Mouse (Mus musculus): Measurements from ENCODE around the gene Cmtm8. TPM values are rescaled to one million over a fixed set of nuclear protein-coding genes. Genes with fewer than 3 reads are reported as not detected.
A peak's percentile ranks its signal among the peaks of the same experiment; 100 is the strongest.

The Cmtm8 gene
- polyA plus RNA-seq, 1 experiment = 30.5 TPM

GRCm38 (mm10) chr9:114881977-114882376 is 38.0 kb upstream of the Cmtm8 start:
- no peak overlapping the region for H3K27ac ChIP-seq (ENCODE audit: insufficient read depth, low read depth, low read length)
- TF ChIP-seq CTCF (conservative IDR thresholded peaks at IDR 0.05; ENCODE audit: insufficient read depth, insufficient read length, low read depth, low read length) (no peak), POLR2A (IDR thresholded peaks at IDR 0.05; ENCODE audit: low read depth, low read length) (no peak)
- 52% methylated on average over 2 of the region's 2 CpGs for WGBS
- no peak overlapping the region for H3K4me3 ChIP-seq (ENCODE audit: insufficient read depth, low read depth, low read length)
- H3K27me3 ChIP-seq (replicated peaks; ENCODE audit: control insufficient read depth, insufficient read depth, low read length) = no peaks in the 10 kb centered on the region; the same call in 1 of the 2 replicates
- DNase-seq = peak; percentile 64
- no peaks in the 10 kb centered on the region for H3K4me1 ChIP-seq (ENCODE audit: control insufficient read depth, insufficient read depth, low read length)
- no peaks in the 10 kb centered on the region for H3K36me3 ChIP-seq (ENCODE audit: control insufficient read depth, insufficient read depth, low read length)

- TF ChIP-seq POLR2A (IDR thresholded peaks at IDR 0.05; ENCODE audit: low read depth, low read length) (no peak), CTCF (conservative IDR thresholded peaks at IDR 0.05; ENCODE audit: insufficient read depth, insufficient read length, low read depth, low read length) (peak; percentile 35; the same call in 1 of the 2 replicates)
- Histone ChIP-seq H3K27ac (ENCODE audit: insufficient read depth, low read depth, low read length) (no peak overlapping the region), H3K4me3 (ENCODE audit: insufficient read depth, low read depth, low read length) (no peak overlapping the region), H3K27me3 (replicated peaks; ENCODE audit: control insufficient read depth, insufficient read depth, low read length) (no peaks in the 10 kb centered on the region), H3K36me3 (ENCODE audit: control insufficient read depth, insufficient read depth, low read length) (no peaks in the 10 kb centered on the region), H3K4me1 (ENCODE audit: control insufficient read depth, insufficient read depth, low read length) (no peaks in the 10 kb centered on the region)
- DNase-seq = peak; percentile 35
- WGBS = 27% methylated on average over 11 of the region's 11 CpGs
Measured at GRCm38 (mm10) chr9:114855327-114855726, 11.4 kb upstream of the Cmtm8 start.

- H3K27ac ChIP-seq (ENCODE audit: insufficient read depth, low read depth, low read length) = no peak overlapping the region
- DNase-seq = no peak
- WGBS = 74% methylated on average over 9 of the region's 9 CpGs
- TF ChIP-seq POLR2A (IDR thresholded peaks at IDR 0.05; ENCODE audit: low read depth, low read length) = no peak
- no peak for TF ChIP-seq CTCF (conservative IDR thresholded peaks at IDR 0.05; ENCODE audit: insufficient read depth, insufficient read length, low read depth, low read length)
- H3K36me3 ChIP-seq (ENCODE audit: control insufficient read depth, insufficient read depth, low read length) = no peaks in the 10 kb centered on the region
- H3K4me3 ChIP-seq (ENCODE audit: insufficient read depth, low read depth, low read length) = no peak overlapping the region
- H3K27me3 ChIP-seq (replicated peaks; ENCODE audit: control insufficient read depth, insufficient read depth, low read length) = no peaks in the 10 kb centered on the region
- H3K4me1 ChIP-seq (ENCODE audit: control insufficient read depth, insufficient read depth, low read length) = no peaks in the 10 kb centered on the region
Measured at GRCm38 (mm10) chr9:114854686-114855085, 10.7 kb upstream of the Cmtm8 start.

GRCm38 (mm10) chr9:114853336-114853735 is 9.4 kb upstream of the Cmtm8 start:
- WGBS = 75% methylated on average over 15 of the region's 15 CpGs
- DNase-seq = no peak
- no peaks in the 10 kb centered on the region for H3K4me1 ChIP-seq (ENCODE audit: control insufficient read depth, insufficient read depth, low read length)

GRCm38 (mm10) chr9:114851419-114852190 is 7.6 kb upstream of the Cmtm8 start:
- DNase-seq = peak; percentile 52
- Histone ChIP-seq H3K4me1 (ENCODE audit: control insufficient read depth, insufficient read depth, low read length) (no peaks in the 10 kb centered on the region), H3K27me3 (replicated peaks; ENCODE audit: control insufficient read depth, insufficient read depth, low read length) (no peaks in the 10 kb centered on the region), H3K27ac (ENCODE audit: insufficient read depth, low read depth, low read length) (no peak overlapping the region), H3K36me3 (ENCODE audit: control insufficient read depth, insufficient read depth, low read length) (no peaks in the 10 kb centered on the region), H3K4me3 (ENCODE audit: insufficient read depth, low read depth, low read length) (no peak overlapping the region)
- no peak for TF ChIP-seq CTCF (conservative IDR thresholded peaks at IDR 0.05; ENCODE audit: insufficient read depth, insufficient read length, low read depth, low read length)
- TF ChIP-seq POLR2A (IDR thresholded peaks at IDR 0.05; ENCODE audit: low read depth, low read length) = no peak
- 65% methylated on average over 8 of the region's 8 CpGs for WGBS

More at GRCm38 (mm10) chr9:114853336-114853735, 9.4 kb upstream of the Cmtm8 start:
- TF ChIP-seq CTCF (conservative IDR thresholded peaks at IDR 0.05; ENCODE audit: insufficient read depth, insufficient read length, low read depth, low read length) (no peak), POLR2A (IDR thresholded peaks at IDR 0.05; ENCODE audit: low read depth, low read length) (no peak)
- H3K4me3 ChIP-seq (ENCODE audit: insufficient read depth, low read depth, low read length) = no peak overlapping the region
- H3K36me3 ChIP-seq (ENCODE audit: control insufficient read depth, insufficient read depth, low read length) = no peaks in the 10 kb centered on the region
- no peak overlapping the region for H3K27ac ChIP-seq (ENCODE audit: insufficient read depth, low read depth, low read length)
- H3K27me3 ChIP-seq (replicated peaks; ENCODE audit: control insufficient read depth, insufficient read depth, low read length) = no peaks in the 10 kb centered on the region

GRCm38 (mm10) chr9:114843634-114844016 is 331 bp downstream of the Cmtm8 start:
- Histone ChIP-seq H3K4me1 (ENCODE audit: control insufficient read depth, insufficient read depth, low read length) (no peaks in the 10 kb centered on the region), H3K27me3 (replicated peaks; ENCODE audit: control insufficient read depth, insufficient read depth, low read length) (no peaks in the 10 kb centered on the region), H3K27ac (ENCODE audit: insufficient read depth, low read depth, low read length) (peak overlapping the region; percentile 77), H3K36me3 (ENCODE audit: control insufficient read depth, insufficient read depth, low read length) (no peaks in the 10 kb centered on the region), H3K4me3 (ENCODE audit: insufficient read depth, low read depth, low read length) (peak overlapping the region; percentile 62)
- TF ChIP-seq POLR2A (IDR thresholded peaks at IDR 0.05; ENCODE audit: low read depth, low read length) (no peak), CTCF (conservative IDR thresholded peaks at IDR 0.05; ENCODE audit: insufficient read depth, insufficient read length, low read depth, low read length) (no peak)
- under 1% methylated on average over 40 of the region's 40 CpGs for WGBS
- peak; percentile 76 for DNase-seq

- Histone ChIP-seq H3K27me3 (replicated peaks; ENCODE audit: control insufficient read depth, insufficient read depth, low read length) (no peaks in the 10 kb centered on the region), H3K4me3 (ENCODE audit: insufficient read depth, low read depth, low read length) (peak overlapping the region; percentile 62), H3K4me1 (ENCODE audit: control insufficient read depth, insufficient read depth, low read length) (no peaks in the 10 kb centered on the region), H3K36me3 (ENCODE audit: control insufficient read depth, insufficient read depth, low read length) (no peaks in the 10 kb centered on the region), H3K27ac (ENCODE audit: insufficient read depth, low read depth, low read length) (peak overlapping the region; percentile 61; the same call in 1 of the 2 replicates)
- TF ChIP-seq POLR2A (IDR thresholded peaks at IDR 0.05; ENCODE audit: low read depth, low read length) (no peak), CTCF (conservative IDR thresholded peaks at IDR 0.05; ENCODE audit: insufficient read depth, insufficient read length, low read depth, low read length) (no peak)
- peak; percentile 65 for DNase-seq
- 68% methylated on average over 9 of the region's 9 CpGs for WGBS
Measured at GRCm38 (mm10) chr9:114842886-114843285, 1.1 kb downstream of the Cmtm8 start.

Measured in kidney, adult 2 months (tissue).